Mouse (Mus musculus) intestine, embryonic 14.5 days (tissue): ENCODE measurements around the gene Cntfr. TPM values are rescaled to one million over a fixed set of nuclear protein-coding genes. Genes with fewer than 3 reads are reported as not detected.

Experiments used
- ATAC-seq: fragments of 200-750 bp; cut with Nextera tagmentation; replicated peaks from 2 replicates; pipeline ENCODE4 v1.8.0; 2017; ENCODE audit warnings: low read depth, moderate number of reproducible peaks, moderate TSS enrichment, moderate library complexity; ENCODE audit not compliant: low FRiP score, low TSS enrichment
- DNase-seq: peaks from one replicate; pipeline ENCODE4 v3.0.0-alpha.2; 2018; ENCODE audit warnings: low spot score
- H3K27ac ChIP-seq: fragments of 300-500 bp; sonication (generic); 2 replicates; pipeline ENCODE4 v1.5.1; 2014; ENCODE audit warnings: low read depth, mild to moderate bottlenecking, control low read depth
- H3K27me3 ChIP-seq: fragments of 300-500 bp; sonication (generic); replicated peaks from 2 replicates; pipeline ENCODE4 v1.6.1; 2014; ENCODE audit warnings: low read length, control low read depth; ENCODE audit not compliant: control insufficient read depth, insufficient read depth
- H3K36me3 ChIP-seq: fragments of 300-500 bp; sonication (generic); 2 replicates; pipeline ENCODE4 v1.6.1; 2014; ENCODE audit warnings: low read length, control low read depth; ENCODE audit not compliant: control insufficient read depth, insufficient read depth
- H3K4me1 ChIP-seq: fragments of 300-500 bp; sonication (generic); replicated peaks from 2 replicates; pipeline ENCODE4 v1.6.1; 2014; ENCODE audit warnings: low read length, control low read depth, mixed read lengths; ENCODE audit not compliant: control insufficient read depth, insufficient read depth
- H3K4me2 ChIP-seq: fragments of 300-500 bp; sonication (generic); 2 replicates; pipeline ENCODE4 v1.6.1; 2014; ENCODE audit warnings: low read length
- H3K4me3 ChIP-seq: fragments of 300-500 bp; sonication (generic); 2 replicates; pipeline ENCODE4 v1.5.1; 2014; ENCODE audit warnings: low read depth, low read length, control low read depth, mixed read lengths
- H3K9ac ChIP-seq: fragments of 300-500 bp; sonication (generic); 2 replicates; pipeline ENCODE4 v1.6.1; 2014; ENCODE audit warnings: mild to moderate bottlenecking, low read length
- H3K9me3 ChIP-seq: fragments of 300-500 bp; sonication (generic); 2 replicates; pipeline ENCODE4 v1.6.1; 2016; ENCODE audit warnings: low read length, control low read depth; ENCODE audit not compliant: control insufficient read depth
- WGBS: fragments of 180-500 bp; shearing (Covaris S2); extraction: QIAGEN DNeasy Blood & Tissue Kit; methylation state at CpG from one replicate; pipeline ENCODE4 v1.1.7; 2014; 5-methylcytosine and 5-hydroxymethylcytosine counted together
- polyA plus RNA-seq: library from polyadenylated mRNA; unstranded; fragments of >200 nt; fragmentation: Nextera tagmentation; extraction: Ambion mirVana; gene quantifications from 2 replicates; pipeline ENCODE4 v1.2.1, GENCODE M21; 2014

Cntfr gene
- polyA plus RNA-seq, 1 experiment from 2014 or later = 6.2 TPM

DNA sequence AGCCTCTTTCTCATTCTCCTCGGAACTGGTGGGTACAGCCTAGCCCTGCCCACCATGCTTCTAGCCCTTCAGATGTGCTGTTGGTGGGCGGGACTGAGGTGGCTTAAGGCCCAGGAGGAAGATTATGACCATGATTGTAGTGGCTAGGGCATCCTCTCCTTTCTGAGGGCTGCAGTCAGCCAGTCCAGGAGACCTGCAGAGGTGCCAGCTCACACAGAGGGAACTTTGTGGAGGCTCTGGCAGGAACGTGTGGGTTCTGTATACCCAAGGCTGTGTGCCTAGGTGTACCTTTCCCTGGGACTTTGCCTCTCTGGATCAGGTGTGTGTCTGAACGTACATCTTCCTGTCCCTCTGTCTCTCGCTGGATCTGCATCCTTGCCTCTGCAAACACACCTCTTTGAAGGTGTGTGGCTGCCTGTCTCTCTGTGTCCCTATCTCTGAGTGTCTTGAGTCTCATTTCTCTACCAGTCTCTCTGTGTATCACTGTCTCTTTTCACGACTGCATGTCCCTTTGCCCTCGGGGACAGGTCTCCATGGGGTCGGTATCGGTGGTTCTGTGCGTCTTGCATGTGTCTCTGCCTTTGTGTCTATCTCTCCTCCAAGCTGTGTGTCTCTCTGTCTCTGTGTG, 57.6 kb downstream of the Cntfr start:
- WGBS = 20% methylated on average over 10 of the region's 10 CpGs
- H3K4me3 ChIP-seq = peak overlapping the region; percentile 51
- H3K27me3 ChIP-seq = peaks cover 9% of the 10 kb centered on the region; the same call in 1 of the 2 replicates
- no peaks in the 10 kb centered on the region for H3K36me3 ChIP-seq
- ATAC-seq (no peak), DNase-seq (peak; percentile 67)
- H3K4me1 ChIP-seq = peaks cover 15% of the 10 kb centered on the region
- H3K4me2 ChIP-seq = peak overlapping the region; percentile 70
- peak overlapping the region; percentile 51; the same call in 1 of the 2 replicates for H3K27ac ChIP-seq
- H3K9ac ChIP-seq = peak overlapping the region; percentile 72
- no peaks in the 10 kb centered on the region for H3K9me3 ChIP-seq

DNA sequence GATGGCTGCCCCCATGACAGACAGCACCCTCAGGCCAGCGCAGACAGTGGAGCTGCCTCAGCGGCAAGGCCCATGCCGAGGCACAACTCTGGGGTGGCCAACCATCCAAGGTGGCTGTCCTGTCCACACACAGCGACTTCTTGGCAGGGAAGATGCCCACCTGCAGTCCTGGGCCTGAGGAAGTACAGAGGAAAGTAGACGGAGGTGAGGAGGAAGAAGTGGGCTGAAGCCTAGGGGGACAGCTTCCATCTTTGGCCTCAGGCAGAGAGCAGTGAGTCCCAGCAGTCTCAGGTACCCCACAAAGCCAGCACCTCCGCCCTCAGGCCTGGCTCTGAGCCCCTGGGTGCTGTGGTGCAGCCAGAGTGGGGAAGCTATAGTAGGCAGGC, 58.1 kb downstream of the Cntfr start:
- 0 out of 2 replicates have a peak overlapping the region, but pooled peaks have one; percentile 51 for H3K4me3 ChIP-seq
- 83% methylated on average over 6 of the region's 6 CpGs for WGBS
- no peaks in the 10 kb centered on the region for H3K36me3 ChIP-seq
- H3K4me2 ChIP-seq = peak overlapping the region; percentile 70
- ATAC-seq (no peak), DNase-seq (no peak)
- peaks cover 9% of the 10 kb centered on the region; the same call in 1 of the 2 replicates for H3K27me3 ChIP-seq
- no peak overlapping the region for H3K9ac ChIP-seq
- peaks cover 15% of the 10 kb centered on the region for H3K4me1 ChIP-seq
- no peak overlapping the region for H3K27ac ChIP-seq
- no peaks in the 10 kb centered on the region for H3K9me3 ChIP-seq

DNA sequence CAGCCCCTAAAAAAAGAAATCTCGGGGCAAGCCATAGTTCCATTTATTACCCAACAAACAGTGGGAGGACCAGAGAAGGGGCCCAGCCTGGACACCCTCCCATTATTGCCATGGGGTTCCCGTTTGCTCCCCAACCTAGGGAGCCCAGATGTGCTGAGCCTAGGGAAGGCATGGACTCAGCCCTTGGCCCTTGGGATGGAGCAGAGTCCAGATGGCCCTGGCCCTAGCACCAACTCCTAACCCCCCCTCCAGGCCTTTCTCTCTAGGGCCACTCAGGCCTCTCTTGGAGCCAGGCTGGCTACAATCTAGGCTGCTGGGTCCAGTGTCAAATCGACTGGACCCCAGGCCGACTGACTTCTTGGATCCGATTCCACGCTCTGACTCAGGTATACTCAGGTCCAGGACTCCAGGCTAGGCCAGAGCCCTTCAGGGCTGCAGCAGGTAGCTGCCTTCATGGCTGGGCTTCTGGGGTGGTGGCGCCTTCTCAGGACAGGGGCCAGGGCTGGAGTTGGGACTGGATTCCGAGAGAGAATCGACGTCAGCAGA, 58.6 kb downstream of the Cntfr start:
- Histone ChIP-seq H3K9ac (no peak overlapping the region), H3K36me3 (no peaks in the 10 kb centered on the region), H3K4me1 (peaks cover 15% of the 10 kb centered on the region), H3K27me3 (peaks cover 9% of the 10 kb centered on the region; the same call in 1 of the 2 replicates), H3K4me3 (no peak overlapping the region), H3K9me3 (no peaks in the 10 kb centered on the region), H3K27ac (no peak overlapping the region), H3K4me2 (no peak overlapping the region)
- ATAC-seq (no peak), DNase-seq (no peak)
- 91% methylated on average over 10 of the region's 10 CpGs for WGBS

DNA sequence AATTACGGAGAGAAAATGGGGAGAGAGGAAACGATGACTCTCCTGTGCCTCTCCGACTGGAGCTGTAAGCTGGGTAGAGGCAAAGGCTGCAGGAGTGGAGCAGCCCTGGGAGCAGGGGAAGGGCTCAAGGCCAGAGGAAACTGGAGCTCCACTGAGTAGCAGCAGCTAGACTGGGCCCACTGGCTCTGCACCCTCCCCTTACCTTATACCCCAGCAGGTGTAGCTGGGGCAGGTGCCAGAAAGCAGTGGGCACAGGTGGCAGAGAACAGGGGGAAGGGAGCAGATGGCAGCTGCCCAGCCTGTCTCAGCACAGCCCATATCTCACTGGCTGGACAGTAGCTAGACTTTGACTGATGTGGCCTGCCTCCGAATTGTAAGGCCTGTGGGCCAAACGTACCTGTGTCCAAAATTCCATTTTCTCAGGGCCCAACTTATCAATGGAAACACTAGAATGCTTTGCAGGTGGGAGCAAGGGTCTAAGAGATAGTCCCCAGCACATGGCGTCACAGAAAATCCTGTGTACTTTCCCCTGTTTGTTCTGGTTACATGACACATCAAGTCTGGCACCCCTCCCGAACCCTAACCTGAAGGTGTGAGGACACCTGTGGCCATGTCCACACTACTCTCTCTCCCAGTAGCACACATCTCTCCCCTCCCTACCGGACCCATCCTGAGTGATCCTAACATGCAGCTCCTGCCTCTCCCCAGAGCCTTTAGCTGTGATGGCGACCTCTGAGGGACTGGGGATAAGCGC, 59.8 kb downstream of the Cntfr start:
- Histone ChIP-seq H3K27me3 (peaks cover 9% of the 10 kb centered on the region; the same call in 1 of the 2 replicates), H3K4me2 (no peak overlapping the region), H3K4me3 (no peak overlapping the region), H3K9me3 (no peaks in the 10 kb centered on the region), H3K4me1 (peaks cover 15% of the 10 kb centered on the region), H3K36me3 (no peaks in the 10 kb centered on the region), H3K9ac (no peak overlapping the region), H3K27ac (0 out of 2 replicates have a peak overlapping the region, but pooled peaks have one; percentile 22)
- 78% methylated on average over 10 of the region's 10 CpGs for WGBS
- no peak for DNase-seq
- ATAC-seq = no peak

DNA sequence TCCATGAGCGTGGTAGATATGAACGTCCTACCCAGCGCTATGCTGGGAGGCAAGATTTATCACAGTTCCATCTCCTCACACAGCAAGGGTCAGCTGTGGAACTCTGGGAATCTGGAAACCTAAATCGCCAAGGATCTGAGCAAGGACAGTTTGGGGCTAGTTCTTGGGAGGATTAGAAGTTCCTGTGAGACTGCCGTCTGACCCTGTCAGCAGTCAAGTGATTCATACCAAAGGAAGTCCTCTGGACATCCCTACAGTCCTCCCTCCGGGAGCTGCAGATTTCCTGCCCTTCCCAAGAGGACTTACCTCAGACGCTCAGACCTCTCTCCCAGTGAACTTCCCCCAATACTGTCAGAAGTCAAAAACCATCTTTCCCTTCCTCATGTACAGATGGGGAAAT, 60.5 kb downstream of the Cntfr start:
- H3K27ac ChIP-seq = 0 out of 2 replicates have a peak overlapping the region, but pooled peaks have one; percentile 22
- no peak overlapping the region for H3K9ac ChIP-seq

DNA sequence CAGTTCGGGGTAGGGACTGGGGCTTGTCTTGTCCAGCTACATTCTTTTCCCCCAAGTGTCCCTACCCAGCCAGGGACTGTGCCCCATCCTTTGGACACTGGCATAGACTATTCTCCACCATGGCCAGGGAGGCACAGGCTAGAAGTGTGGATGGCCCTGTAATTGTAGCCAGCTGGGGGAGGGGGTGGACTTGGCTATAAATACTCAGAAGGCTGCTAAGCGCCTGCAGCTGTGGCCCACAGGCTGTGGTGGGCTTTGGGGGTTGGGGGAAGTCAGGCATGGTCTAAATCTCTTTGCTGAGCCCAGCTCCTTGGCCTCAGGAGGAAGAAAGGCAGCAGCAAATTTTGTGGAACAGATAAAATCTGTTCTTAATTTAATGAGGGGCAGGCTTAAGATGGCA, 61.0 kb downstream of the Cntfr start:
- H3K9ac ChIP-seq = no peak overlapping the region
- H3K36me3 ChIP-seq = no peaks in the 10 kb centered on the region
- DNase-seq (no peak), ATAC-seq (no peak)
- H3K4me3 ChIP-seq = no peak overlapping the region
- peaks cover 25% of the 10 kb centered on the region for H3K4me1 ChIP-seq
- H3K4me2 ChIP-seq = no peak overlapping the region
- 53% methylated on average over 2 of the region's 2 CpGs for WGBS
- H3K27ac ChIP-seq = no peak overlapping the region
- H3K27me3 ChIP-seq = peaks cover 9% of the 10 kb centered on the region; the same call in 1 of the 2 replicates
- H3K9me3 ChIP-seq = no peaks in the 10 kb centered on the region

More for the DNA sequence above, 60.5 kb downstream of the Cntfr start:
- Histone ChIP-seq H3K4me1 (peaks cover 22% of the 10 kb centered on the region), H3K36me3 (no peaks in the 10 kb centered on the region), H3K4me2 (no peak overlapping the region), H3K27me3 (peaks cover 9% of the 10 kb centered on the region; the same call in 1 of the 2 replicates), H3K4me3 (no peak overlapping the region), H3K9me3 (no peaks in the 10 kb centered on the region)
- ATAC-seq (no peak), DNase-seq (no peak)
- 23% methylated on average over 7 of the region's 7 CpGs for WGBS

DNA sequence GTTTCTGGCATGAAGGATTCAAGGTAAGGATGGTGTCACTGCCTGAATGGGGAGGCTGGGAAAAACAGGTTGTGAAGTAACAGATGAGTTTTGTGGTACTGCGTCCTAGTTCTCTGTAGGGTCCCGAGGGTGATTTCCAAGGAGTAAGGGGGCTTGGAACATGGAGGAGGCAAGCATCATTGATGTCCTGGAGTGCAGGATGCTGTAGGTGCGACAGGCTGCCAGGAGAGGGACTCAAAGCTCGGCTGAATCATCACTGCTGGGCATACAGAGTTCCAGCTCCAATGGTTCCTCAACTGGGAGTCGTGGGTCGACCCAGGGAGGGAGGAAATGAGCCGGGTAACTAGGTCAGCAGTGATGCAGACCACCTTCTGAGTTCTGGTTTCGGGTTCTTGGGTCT, 61.7 kb downstream of the Cntfr start:
- no peak for ATAC-seq
- no peak overlapping the region for H3K27ac ChIP-seq

DNA sequence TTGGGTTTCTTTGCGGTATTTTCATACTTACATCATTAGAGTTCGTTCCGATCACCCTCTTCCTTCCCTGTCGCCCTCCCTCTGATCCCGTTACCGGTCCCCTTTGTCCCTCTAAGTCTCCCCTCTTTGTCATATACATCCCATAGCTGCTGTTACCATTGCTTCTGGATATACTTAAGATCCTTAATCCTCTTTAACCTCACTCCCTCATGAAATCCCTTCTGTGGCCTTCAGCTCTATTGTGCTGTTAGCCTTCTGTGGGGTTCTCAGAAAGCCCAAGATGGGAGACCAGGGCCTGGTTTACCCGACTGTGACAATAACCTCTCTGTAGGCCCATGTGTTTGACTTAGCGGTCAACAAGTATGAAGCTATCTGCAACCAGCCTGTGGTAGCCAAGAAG, 62.3 kb downstream of the Cntfr start:
- DNase-seq (no peak), ATAC-seq (no peak)
- WGBS = 94% methylated on average over 8 of the region's 8 CpGs
- Histone ChIP-seq H3K4me2 (no peak overlapping the region), H3K27ac (no peak overlapping the region), H3K9ac (no peak overlapping the region), H3K4me1 (peaks cover 28% of the 10 kb centered on the region), H3K4me3 (no peak overlapping the region), H3K9me3 (no peaks in the 10 kb centered on the region), H3K36me3 (no peaks in the 10 kb centered on the region), H3K27me3 (peaks cover 9% of the 10 kb centered on the region; the same call in 1 of the 2 replicates)

More for the DNA sequence above, 61.7 kb downstream of the Cntfr start:
- Histone ChIP-seq H3K4me2 (no peak overlapping the region), H3K36me3 (no peaks in the 10 kb centered on the region), H3K4me3 (no peak overlapping the region), H3K27me3 (peaks cover 9% of the 10 kb centered on the region; the same call in 1 of the 2 replicates), H3K9ac (no peak overlapping the region), H3K4me1 (peaks cover 23% of the 10 kb centered on the region), H3K9me3 (no peaks in the 10 kb centered on the region)
- no peak for DNase-seq
- 65% methylated on average over 8 of the region's 8 CpGs for WGBS
